Mouse (Mus musculus): ENCODE measurements around the gene Pecam1. TPM values are rescaled to one million over a fixed set of nuclear protein-coding genes. Genes with fewer than 3 reads are reported as not detected.
"Not testable (repeated sequence)": the region's sequence is repeated elsewhere in the genome, so short reads cannot be mapped to it uniquely, and the experiment has no call there.

The Pecam1 gene
- total and polyA plus RNA-seq, 2 experiments from 2014 or later: 63.2 to 126 TPM

- H3K4me2 ChIP-seq (ENCODE audit: low read depth, low read length): no peak overlapping the region
- WGBS: 66% methylated on average over 6 of the region's 6 CpGs
These were observed 2.9 kb upstream of the Pecam1 start for GRCm38 (mm10) chr11:106753314-106753713.

GRCm38 (mm10) chr11:106752103-106752502 lies 1.7 kb upstream of the Pecam1 start:
- Histone ChIP-seq H3K27ac (ENCODE audit: low read depth) (no peak overlapping the region), H3K27me3 (ENCODE audit: control insufficient read depth, insufficient read depth, low read length) (no peaks in the 10 kb centered on the region), H3K4me3 (ENCODE audit: low read depth, low read length) (no peak overlapping the region), H3K9me3 (replicated peaks; ENCODE audit: control insufficient read depth, low read length) (no peaks in the 10 kb centered on the region), H3K4me2 (ENCODE audit: low read depth, low read length) (peak overlapping the region; percentile 5; the same call in 1 of the 2 replicates), H3K4me1 (ENCODE audit: control insufficient read depth, insufficient read depth) (no peaks in the 10 kb centered on the region), H3K36me3 (replicated peaks; ENCODE audit: control insufficient read depth, insufficient read depth, low read length) (no peaks in the 10 kb centered on the region), H3K9ac (replicated peaks; ENCODE audit: low read depth, low read length) (no peak overlapping the region)
- 68% methylated on average over 7 of the region's 7 CpGs for WGBS
- ATAC-seq (ENCODE audit: insufficient read depth, low read depth): no peak
- TF ChIP-seq EP300 (IDR thresholded peaks at IDR 0.05; ENCODE audit: low read depth): no peak
- no peak for DNase-seq (ENCODE audit: low spot score)

More at GRCm38 (mm10) chr11:106753314-106753713, 2.9 kb upstream of the Pecam1 start:
- H3K27me3 ChIP-seq (ENCODE audit: control insufficient read depth, insufficient read depth, low read length): no peaks in the 10 kb centered on the region
- ATAC-seq (ENCODE audit: insufficient read depth, low read depth) (no peak), DNase-seq (ENCODE audit: low spot score) (no peak)
- TF ChIP-seq CTCF (IDR thresholded peaks at IDR 0.05; ENCODE audit: low read depth) (no peak), EP300 (IDR thresholded peaks at IDR 0.05; ENCODE audit: low read depth) (no peak)
- no peak overlapping the region for H3K9ac ChIP-seq (replicated peaks; ENCODE audit: low read depth, low read length)
- H3K4me1 ChIP-seq (ENCODE audit: control insufficient read depth, insufficient read depth): no peaks in the 10 kb centered on the region
- H3K9me3 ChIP-seq (replicated peaks; ENCODE audit: control insufficient read depth, low read length): no peaks in the 10 kb centered on the region
- no peak overlapping the region for H3K27ac ChIP-seq (ENCODE audit: low read depth)
- no peak overlapping the region for H3K4me3 ChIP-seq (ENCODE audit: low read depth, low read length)
- no peaks in the 10 kb centered on the region for H3K36me3 ChIP-seq (replicated peaks; ENCODE audit: control insufficient read depth, insufficient read depth, low read length)

GRCm38 (mm10) chr11:106751039-106752018 lies 901 bp upstream of the Pecam1 start, which contains the start of gene Milr1:
Milr1 (plus strand) TSS chr11:106751226.
- Histone ChIP-seq H3K27me3 (ENCODE audit: control insufficient read depth, insufficient read depth, low read length) (no peaks in the 10 kb centered on the region), H3K9ac (replicated peaks; ENCODE audit: low read depth, low read length) (no peak within 1 kb of the TSS), H3K4me2 (ENCODE audit: low read depth, low read length) (peak within 1 kb of the TSS; percentile 5; the same call in 1 of the 2 replicates), H3K9me3 (replicated peaks; ENCODE audit: control insufficient read depth, low read length) (no peaks in the 10 kb centered on the region), H3K4me3 (ENCODE audit: low read depth, low read length) (peak within 1 kb of the TSS; percentile 9; the same call in 1 of the 2 replicates), H3K36me3 (replicated peaks; ENCODE audit: control insufficient read depth, insufficient read depth, low read length) (no peaks in the 10 kb centered on the region), H3K27ac (ENCODE audit: low read depth) (peak within 1 kb of the TSS; percentile 46; the same call in 1 of the 2 replicates), H3K4me1 (ENCODE audit: control insufficient read depth, insufficient read depth) (no peaks in the 10 kb centered on the region)
- DNase-seq (ENCODE audit: low spot score) (no peak), ATAC-seq (ENCODE audit: insufficient read depth, low read depth) (no peak)
- 74% methylated on average over 17 of the region's 17 CpGs for WGBS
- TF ChIP-seq EP300 (IDR thresholded peaks at IDR 0.05; ENCODE audit: low read depth): no peak
- no peak for TF ChIP-seq CTCF (IDR thresholded peaks at IDR 0.05; ENCODE audit: low read depth)

- not testable (repeated sequence) for H3K36me3 ChIP-seq (replicated peaks; ENCODE audit: control insufficient read depth, insufficient read depth, low read length); H3K4me2 ChIP-seq (ENCODE audit: low read depth, low read length); DNase-seq (ENCODE audit: low spot score); H3K9ac ChIP-seq (replicated peaks; ENCODE audit: low read depth, low read length); H3K27me3 ChIP-seq (ENCODE audit: control insufficient read depth, insufficient read depth, low read length); H3K4me1 ChIP-seq (ENCODE audit: control insufficient read depth, insufficient read depth); H3K9me3 ChIP-seq (replicated peaks; ENCODE audit: control insufficient read depth, low read length); ATAC-seq (ENCODE audit: insufficient read depth, low read depth)
- WGBS: 94% methylated on average over 7 of the region's 7 CpGs
- Histone ChIP-seq H3K27ac (ENCODE audit: low read depth) (peak overlapping the region; percentile 46; the same call in 1 of the 2 replicates), H3K4me3 (ENCODE audit: low read depth, low read length) (peak overlapping the region; percentile 9; the same call in 1 of the 2 replicates)
These were observed 789 bp downstream of the Pecam1 start for GRCm38 (mm10) chr11:106749557-106750120.

- H3K27ac ChIP-seq (ENCODE audit: low read depth): no peak overlapping the region
- no peak overlapping the region for H3K4me3 ChIP-seq (ENCODE audit: low read depth, low read length)
- no peak overlapping the region for H3K9ac ChIP-seq (replicated peaks; ENCODE audit: low read depth, low read length)
- ATAC-seq (ENCODE audit: insufficient read depth, low read depth): no peak
- H3K36me3 ChIP-seq (replicated peaks; ENCODE audit: control insufficient read depth, insufficient read depth, low read length): no peaks in the 10 kb centered on the region
- no peak for DNase-seq (ENCODE audit: low spot score)
- no peaks in the 10 kb centered on the region for H3K27me3 ChIP-seq (ENCODE audit: control insufficient read depth, insufficient read depth, low read length)
- TF ChIP-seq CTCF (IDR thresholded peaks at IDR 0.05; ENCODE audit: low read depth) (peak; percentile 29), EP300 (IDR thresholded peaks at IDR 0.05; ENCODE audit: low read depth) (no peak)
- H3K4me2 ChIP-seq (ENCODE audit: low read depth, low read length): no peak overlapping the region
- 89% methylated on average over 5 of the region's 5 CpGs for WGBS
- no peaks in the 10 kb centered on the region for H3K4me1 ChIP-seq (ENCODE audit: control insufficient read depth, insufficient read depth)
- H3K9me3 ChIP-seq (replicated peaks; ENCODE audit: control insufficient read depth, low read length): no peaks in the 10 kb centered on the region
These were observed 5.5 kb downstream of the Pecam1 start for GRCm38 (mm10) chr11:106744949-106745348.
